Mouse (Mus musculus): ENCODE data around the gene Ubr1. TPM values are rescaled to one million over a fixed set of nuclear protein-coding genes. Genes with fewer than 3 reads are reported as not detected.
A peak's percentile ranks its signal among the peaks of the same experiment; 100 is the strongest.

Ubr1 gene
- polyA plus RNA-seq, 1 experiment from 2014 or later = 21.3 TPM

GRCm38 (mm10) chr2:120853151-120853550 lies 117.4 kb downstream of the Ubr1 start:
- Histone ChIP-seq H3K9ac (ENCODE audit: low read length) (no peak overlapping the region), H3K36me3 (ENCODE audit: control insufficient read depth, insufficient read depth, low read length) (no peaks in the 10 kb centered on the region), H3K9me3 (replicated peaks; ENCODE audit: control insufficient read depth, low read length) (no peaks in the 10 kb centered on the region), H3K4me3 (replicated peaks; ENCODE audit: low read length) (no peak overlapping the region), H3K4me1 (ENCODE audit: control insufficient read depth, insufficient read depth, low read length) (0 out of 2 replicates have a peak, but pooled peaks cover 3% of the 10 kb centered on the region), H3K27me3 (ENCODE audit: control insufficient read depth, insufficient read depth, low read length) (no peaks in the 10 kb centered on the region), H3K4me2 (ENCODE audit: low read depth, low read length) (no peak overlapping the region), H3K27ac (ENCODE audit: low read length) (no peak overlapping the region)
- WGBS = 75% methylated on average over 3 of the region's 3 CpGs
- no peak for ATAC-seq (ENCODE audit: insufficient read depth, low FRiP score)

DNA sequence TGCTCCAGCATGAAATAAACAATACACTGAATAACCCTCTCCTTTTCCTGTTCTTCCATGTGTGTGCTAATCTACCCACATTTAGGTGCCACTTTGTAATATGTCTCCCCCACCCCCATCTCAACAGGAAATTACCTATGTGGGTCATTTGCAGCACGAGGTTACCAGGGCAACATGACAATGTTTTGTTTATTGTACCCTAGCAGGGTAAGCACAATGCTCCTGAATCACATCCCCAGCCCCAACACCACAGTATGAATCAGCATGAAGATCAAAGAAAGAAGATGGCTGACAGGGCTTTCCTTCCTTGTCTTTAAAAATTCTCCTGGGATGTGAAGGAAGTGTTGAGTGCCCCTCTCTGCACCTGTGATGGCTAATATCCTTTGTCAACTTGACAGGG lies 117.9 kb downstream of the Ubr1 start:
- H3K36me3 ChIP-seq (ENCODE audit: control insufficient read depth, insufficient read depth, low read length) = no peaks in the 10 kb centered on the region
- no peak overlapping the region for H3K27ac ChIP-seq (ENCODE audit: low read length)
- H3K4me2 ChIP-seq (ENCODE audit: low read depth, low read length) = no peak overlapping the region
- no peak overlapping the region for H3K9ac ChIP-seq (ENCODE audit: low read length)
- WGBS = 30% methylated on average over 1 of the region's 1 CpGs
- ATAC-seq (ENCODE audit: insufficient read depth, low FRiP score) = no peak
- H3K4me1 ChIP-seq (ENCODE audit: control insufficient read depth, insufficient read depth, low read length) = 0 out of 2 replicates have a peak, but pooled peaks cover 3% of the 10 kb centered on the region
- H3K4me3 ChIP-seq (replicated peaks; ENCODE audit: low read length) = no peak overlapping the region
- no peaks in the 10 kb centered on the region for H3K27me3 ChIP-seq (ENCODE audit: control insufficient read depth, insufficient read depth, low read length)
- no peaks in the 10 kb centered on the region for H3K9me3 ChIP-seq (replicated peaks; ENCODE audit: control insufficient read depth, low read length)

DNA sequence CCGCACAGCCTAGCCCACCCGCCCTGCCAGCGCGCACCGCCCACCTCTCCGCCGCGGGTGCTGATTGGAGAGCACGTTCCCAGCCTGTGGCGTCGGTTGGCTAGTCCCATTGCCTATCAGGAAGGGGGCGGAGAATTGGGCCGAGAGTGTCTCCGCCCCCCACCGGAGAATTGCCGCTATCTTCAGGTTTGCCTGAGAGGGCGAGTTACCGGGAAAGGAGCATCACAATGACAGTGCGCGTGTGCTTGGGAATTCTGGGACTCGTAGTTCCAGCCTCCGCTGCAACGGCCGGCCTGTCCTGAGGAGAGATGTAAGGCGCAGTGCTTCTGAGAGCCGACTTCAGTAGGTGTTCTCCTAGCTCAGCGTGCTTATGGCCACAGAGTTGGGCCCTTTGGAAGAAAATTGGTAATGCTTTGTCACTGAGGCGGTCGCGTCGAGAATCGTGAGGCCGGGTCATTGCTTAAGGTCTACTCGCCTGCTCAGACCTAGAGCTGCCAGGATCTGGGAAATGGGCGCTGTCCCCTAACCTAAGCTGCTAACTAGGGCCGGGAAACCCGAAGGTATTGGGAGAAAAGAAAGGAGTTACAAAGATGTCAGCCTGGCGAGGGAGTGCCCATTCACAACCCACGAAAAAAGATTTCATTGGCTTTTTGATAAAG lies 120.0 kb downstream of the Ubr1 start, which contains the start of gene Ttbk2:
Gene Ttbk2 (minus strand): TSS at position 181 of the 659 bp plus-strand sequence.
- peak within 1 kb of the TSS; percentile 93 for H3K4me3 ChIP-seq (replicated peaks; ENCODE audit: low read length)
- ATAC-seq (ENCODE audit: insufficient read depth, low FRiP score) = peak; percentile 99
- H3K4me1 ChIP-seq (ENCODE audit: control insufficient read depth, insufficient read depth, low read length) = 0 out of 2 replicates have a peak, but pooled peaks cover 3% of the 10 kb centered on the region
- H3K27me3 ChIP-seq (ENCODE audit: control insufficient read depth, insufficient read depth, low read length) = no peaks in the 10 kb centered on the region
- 1% methylated on average over 39 of the region's 39 CpGs for WGBS
- no peaks in the 10 kb centered on the region for H3K36me3 ChIP-seq (ENCODE audit: control insufficient read depth, insufficient read depth, low read length)
- peak within 1 kb of the TSS; percentile 33; the same call in 1 of the 2 replicates for H3K27ac ChIP-seq (ENCODE audit: low read length)
- peak within 1 kb of the TSS; percentile 82 for H3K9ac ChIP-seq (ENCODE audit: low read length)
- H3K4me2 ChIP-seq (ENCODE audit: low read depth, low read length) = peak within 1 kb of the TSS; percentile 61
- no peaks in the 10 kb centered on the region for H3K9me3 ChIP-seq (replicated peaks; ENCODE audit: control insufficient read depth, low read length)

DNA sequence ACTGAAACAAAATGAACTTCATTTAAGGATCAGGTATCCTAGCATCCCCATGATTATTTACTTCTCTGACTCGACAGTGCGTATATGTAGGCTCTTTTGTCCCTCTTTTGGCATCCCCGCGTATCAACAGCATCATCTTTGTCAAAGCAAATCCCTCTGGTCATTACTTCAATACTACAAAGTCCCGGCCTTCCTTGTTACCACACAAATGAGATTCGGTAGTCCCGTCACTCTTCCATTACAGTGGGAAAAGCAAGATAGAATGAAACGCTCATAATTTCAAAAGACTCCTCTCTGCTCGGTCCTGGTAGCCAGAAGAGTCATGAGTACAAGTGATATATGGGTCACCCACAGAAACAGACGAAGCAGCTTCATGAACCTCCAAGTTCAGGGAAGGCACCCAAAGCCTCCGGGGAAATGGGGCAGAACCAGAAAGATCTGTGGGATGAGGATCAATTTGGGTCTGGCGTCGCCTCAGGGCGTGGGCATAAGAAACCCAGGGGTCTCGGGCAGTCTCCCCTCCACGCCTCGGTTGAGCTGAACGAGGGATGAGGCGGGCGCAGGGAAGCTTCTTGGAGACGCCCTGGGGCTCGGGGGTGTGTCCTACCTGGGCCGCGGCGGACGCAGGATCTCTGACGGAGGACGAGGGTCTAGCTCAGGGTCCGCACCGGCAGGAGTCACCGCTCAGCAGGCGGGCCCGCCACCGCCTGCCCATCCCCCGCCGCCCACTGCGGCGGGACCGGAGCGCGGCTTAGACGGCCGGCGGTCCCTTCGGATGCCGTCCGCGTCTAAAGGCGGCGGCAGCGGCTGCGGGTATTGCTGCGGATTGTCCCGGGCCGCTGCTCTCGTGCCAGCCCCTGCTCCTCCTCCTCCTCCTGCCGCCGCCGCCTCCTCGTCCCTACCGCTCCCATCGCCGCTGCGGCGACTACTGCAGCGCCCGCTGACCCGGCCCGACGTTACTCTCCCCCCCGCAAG lies 120.8 kb downstream of the Ubr1 start, which contains the start of gene Cdan1:
Gene Cdan1 (minus strand): TSS at position 680 of the 975 bp plus-strand sequence.
- WGBS = under 1% methylated on average over 68 of the region's 71 CpGs
- ATAC-seq (ENCODE audit: insufficient read depth, low FRiP score) = peak; percentile 46
- peak within 1 kb of the TSS; percentile 33; the same call in 1 of the 2 replicates for H3K27ac ChIP-seq (ENCODE audit: low read length)

GRCm38 (mm10) chr2:120845280-120845679 lies 125.2 kb downstream of the Ubr1 start:
- Histone ChIP-seq H3K4me2 (ENCODE audit: low read depth, low read length) (no peak overlapping the region), H3K36me3 (ENCODE audit: control insufficient read depth, insufficient read depth, low read length) (no peaks in the 10 kb centered on the region), H3K27me3 (ENCODE audit: control insufficient read depth, insufficient read depth, low read length) (no peaks in the 10 kb centered on the region), H3K4me3 (replicated peaks; ENCODE audit: low read length) (no peak overlapping the region), H3K9ac (ENCODE audit: low read length) (no peak overlapping the region), H3K9me3 (replicated peaks; ENCODE audit: control insufficient read depth, low read length) (no peaks in the 10 kb centered on the region), H3K4me1 (ENCODE audit: control insufficient read depth, insufficient read depth, low read length) (no peaks in the 10 kb centered on the region), H3K27ac (ENCODE audit: low read length) (no peak overlapping the region)
- ATAC-seq (ENCODE audit: insufficient read depth, low FRiP score) = no peak
- 93% methylated on average over 1 of the region's 1 CpGs for WGBS

More for the DNA sequence above, 120.8 kb downstream of the Ubr1 start, which contains the start of gene Cdan1:
- peak within 1 kb of the TSS; percentile 93 for H3K4me3 ChIP-seq (replicated peaks; ENCODE audit: low read length)
- peak within 1 kb of the TSS; percentile 61 for H3K4me2 ChIP-seq (ENCODE audit: low read depth, low read length)
- H3K27me3 ChIP-seq (ENCODE audit: control insufficient read depth, insufficient read depth, low read length) = no peaks in the 10 kb centered on the region
- H3K9me3 ChIP-seq (replicated peaks; ENCODE audit: control insufficient read depth, low read length) = no peaks in the 10 kb centered on the region
- H3K36me3 ChIP-seq (ENCODE audit: control insufficient read depth, insufficient read depth, low read length) = no peaks in the 10 kb centered on the region
- H3K9ac ChIP-seq (ENCODE audit: low read length) = peak within 1 kb of the TSS; percentile 82
- H3K4me1 ChIP-seq (ENCODE audit: control insufficient read depth, insufficient read depth, low read length) = 0 out of 2 replicates have a peak, but pooled peaks cover 3% of the 10 kb centered on the region

DNA sequence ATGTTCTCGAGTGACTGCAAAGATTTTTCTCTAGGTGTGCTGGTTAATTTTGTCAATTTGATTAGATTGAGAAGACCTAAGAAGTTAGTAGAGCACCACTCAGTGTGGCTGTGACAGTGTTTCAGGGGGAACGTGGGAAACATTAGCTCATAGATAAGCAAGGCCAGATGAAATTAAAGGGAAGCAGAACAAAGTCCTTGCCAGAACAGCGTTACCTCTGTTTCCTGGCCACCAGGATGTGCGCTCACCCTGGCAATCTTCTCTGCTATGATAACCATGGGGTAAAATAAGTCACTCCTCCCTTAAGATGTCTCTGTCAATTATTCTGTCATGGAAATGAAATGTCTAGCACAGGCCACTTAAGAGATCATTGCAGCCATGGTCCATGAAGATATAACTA lies 126.5 kb downstream of the Ubr1 start:
- Histone ChIP-seq H3K27me3 (ENCODE audit: control insufficient read depth, insufficient read depth, low read length) (no peaks in the 10 kb centered on the region), H3K9me3 (replicated peaks; ENCODE audit: control insufficient read depth, low read length) (no peaks in the 10 kb centered on the region), H3K36me3 (ENCODE audit: control insufficient read depth, insufficient read depth, low read length) (no peaks in the 10 kb centered on the region), H3K4me1 (ENCODE audit: control insufficient read depth, insufficient read depth, low read length) (no peaks in the 10 kb centered on the region), H3K4me3 (replicated peaks; ENCODE audit: low read length) (no peak overlapping the region), H3K9ac (ENCODE audit: low read length) (no peak overlapping the region), H3K4me2 (ENCODE audit: low read depth, low read length) (no peak overlapping the region), H3K27ac (ENCODE audit: low read length) (no peak overlapping the region)
- 75% methylated on average over 4 of the region's 4 CpGs for WGBS
- ATAC-seq (ENCODE audit: insufficient read depth, low FRiP score) = no peak

DNA sequence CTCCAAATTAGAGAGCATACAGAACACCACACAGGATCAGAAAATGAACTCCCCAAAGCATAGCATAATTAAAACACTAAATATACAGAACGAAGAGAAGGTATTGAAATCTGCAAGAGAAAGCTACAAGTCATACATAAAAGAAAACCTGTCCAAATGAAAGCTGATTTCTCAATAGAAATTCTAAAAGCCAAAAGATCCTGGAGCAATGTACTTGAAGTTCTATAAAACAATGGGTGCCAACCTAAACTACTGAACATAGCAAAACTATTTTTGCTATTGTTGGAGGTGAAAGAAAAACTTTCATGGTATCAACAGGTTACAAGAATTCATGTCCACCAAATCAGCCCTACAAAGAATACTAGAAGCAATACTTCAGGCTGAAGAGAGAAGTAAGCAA lies 129.3 kb downstream of the Ubr1 start:
- H3K4me2 ChIP-seq (ENCODE audit: low read depth, low read length) = no peak overlapping the region
- no peak overlapping the region for H3K27ac ChIP-seq (ENCODE audit: low read length)
- no peak overlapping the region for H3K9ac ChIP-seq (ENCODE audit: low read length)
- H3K9me3 ChIP-seq (replicated peaks; ENCODE audit: control insufficient read depth, low read length) = no peaks in the 10 kb centered on the region; the same call in 1 of the 2 replicates
- H3K4me3 ChIP-seq (replicated peaks; ENCODE audit: low read length) = no peak overlapping the region
- H3K27me3 ChIP-seq (ENCODE audit: control insufficient read depth, insufficient read depth, low read length) = no peaks in the 10 kb centered on the region
- WGBS = 71% methylated on average over 1 of the region's 1 CpGs
- no peaks in the 10 kb centered on the region for H3K4me1 ChIP-seq (ENCODE audit: control insufficient read depth, insufficient read depth, low read length)
- H3K36me3 ChIP-seq (ENCODE audit: control insufficient read depth, insufficient read depth, low read length) = no peaks in the 10 kb centered on the region
- ATAC-seq (ENCODE audit: insufficient read depth, low FRiP score) = no peak

DNA sequence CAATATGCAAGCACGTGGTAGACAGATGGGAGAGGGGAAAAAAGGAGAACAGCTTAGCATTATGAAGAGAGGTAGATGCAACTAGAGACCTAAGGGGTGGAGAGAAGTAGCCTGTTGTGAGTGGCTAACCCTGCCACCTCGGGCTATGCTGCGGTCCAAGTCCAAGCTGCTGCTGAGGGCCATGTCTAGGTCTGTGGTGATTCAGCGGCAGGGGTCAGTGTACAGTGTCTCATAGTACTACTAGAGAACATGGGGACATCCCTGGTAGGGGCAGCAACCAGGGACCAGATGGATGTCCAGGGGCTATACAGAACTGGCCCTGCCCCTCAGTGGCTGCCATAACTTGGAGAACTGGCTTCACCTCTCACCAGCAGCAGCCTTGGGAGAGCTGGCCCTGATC lies 135.3 kb downstream of the Ubr1 start:
- no peak for ATAC-seq (ENCODE audit: insufficient read depth, low FRiP score)
- WGBS = 92% methylated on average over 4 of the region's 4 CpGs
- H3K9me3 ChIP-seq (replicated peaks; ENCODE audit: control insufficient read depth, low read length) = no peaks in the 10 kb centered on the region; the same call in 1 of the 2 replicates
- no peak overlapping the region for H3K4me2 ChIP-seq (ENCODE audit: low read depth, low read length)
- no peaks in the 10 kb centered on the region for H3K27me3 ChIP-seq (ENCODE audit: control insufficient read depth, insufficient read depth, low read length)
- no peak overlapping the region for H3K27ac ChIP-seq (ENCODE audit: low read length)
- no peak overlapping the region for H3K4me3 ChIP-seq (replicated peaks; ENCODE audit: low read length)
- H3K4me1 ChIP-seq (ENCODE audit: control insufficient read depth, insufficient read depth, low read length) = no peaks in the 10 kb centered on the region
- H3K9ac ChIP-seq (ENCODE audit: low read length) = no peak overlapping the region
- H3K36me3 ChIP-seq (ENCODE audit: control insufficient read depth, insufficient read depth, low read length) = no peaks in the 10 kb centered on the region

All from stomach, embryonic 16.5 days (tissue).